In genomic region chr11:117826164-117826563, GRCm38 (mm10) we compare ENCODE assay signal across 8 mouse cellular contexts. TPM values are rescaled to one million over a fixed set of nuclear protein-coding genes. Genes with fewer than 3 reads are reported as not detected.
A peak's percentile ranks its signal among the peaks of the same experiment; 100 is the strongest.
DNase-seq lines count a peak whose midpoint lies in the region; ATAC-seq and TF ChIP-seq lines count a peak whose summit lies in the region.

No protein-coding gene starts in this region.

- no peak overlapping the region for H3K27ac ChIP-seq in layer of hippocampus, adult 2 months
- no peak overlapping the region for H3K27ac ChIP-seq in intestine, postnatal 0 days (ENCODE audit: low read depth, low read length)
- no peak overlapping the region for H3K27ac ChIP-seq in neural tube, embryonic 13.5 days (replicated peaks)

- ATAC-seq in intestine, postnatal 0 days: no peak
- ATAC-seq in neural tube, embryonic 13.5 days (ENCODE audit: low read depth): no peak

- H3K4me1 ChIP-seq in intestine, postnatal 0 days (replicated peaks; ENCODE audit: control insufficient read depth, insufficient read depth, low read length): peaks cover 36% of the 10 kb centered on the region
- H3K4me1 ChIP-seq in neural tube, embryonic 13.5 days (replicated peaks): peaks cover 80% of the 10 kb centered on the region

- no peak for TF ChIP-seq CTCF in layer of hippocampus, adult 2 months (conservative IDR thresholded peaks at IDR 0.05)
- no peak for TF ChIP-seq CTCF in intestine, postnatal 0 days (IDR thresholded peaks at IDR 0.05; ENCODE audit: low read depth)

- 7% methylated on average over 5 of the region's 5 CpGs for WGBS in intestine, postnatal 0 days
- 16% methylated on average over 5 of the region's 5 CpGs for WGBS in neural tube, embryonic 13.5 days

- no peak for DNase-seq in layer of hippocampus, adult 2 months (ENCODE audit: low spot score in 2 of 2)
- no peak for DNase-seq in layer of hippocampus, adult 18-20 months (ENCODE audit: low spot score in 2 of 2)
- DNase-seq in embryo, embryonic 11 days: peak; percentile 58
- DNase-seq in thymus, postnatal 4 days: no peak
- no peak for DNase-seq in urinary bladder, postnatal 4 days (ENCODE audit: low spot score in 2 of 2)
- DNase-seq in frontal cortex, postnatal 10 days (ENCODE audit: low spot score in 2 of 2): no peak

- 0 out of 2 replicates have a peak overlapping the region, but pooled peaks have one; percentile 13 for H3K9ac ChIP-seq in intestine, postnatal 0 days (ENCODE audit: low read depth, low read length)
- peak overlapping the region; percentile 71 for H3K9ac ChIP-seq in neural tube, embryonic 13.5 days

- no peaks in the 10 kb centered on the region for H3K9me3 ChIP-seq in intestine, postnatal 0 days (ENCODE audit: control insufficient read depth)
- H3K9me3 ChIP-seq in neural tube, embryonic 13.5 days: no peaks in the 10 kb centered on the region

- H3K4me2 ChIP-seq in intestine, postnatal 0 days (replicated peaks; ENCODE audit: low read depth): peak overlapping the region; percentile 89
- H3K4me2 ChIP-seq in neural tube, embryonic 13.5 days: peak overlapping the region; percentile 75

- H3K36me3 ChIP-seq in intestine, postnatal 0 days (ENCODE audit: control insufficient read depth, insufficient read depth): peaks cover 15% of the 10 kb centered on the region; the same call in 1 of the 2 replicates
- H3K36me3 ChIP-seq in neural tube, embryonic 13.5 days: no peaks in the 10 kb centered on the region

- no peaks in the 10 kb centered on the region for H3K27me3 ChIP-seq in intestine, postnatal 0 days (replicated peaks; ENCODE audit: control insufficient read depth, insufficient read depth, low read length)
- H3K27me3 ChIP-seq in neural tube, embryonic 13.5 days: no peaks in the 10 kb centered on the region

- H3K4me3 ChIP-seq in layer of hippocampus, adult 2 months: peak overlapping the region; percentile 28; the same call in 1 of the 2 replicates
- H3K4me3 ChIP-seq in intestine, postnatal 0 days (ENCODE audit: low read depth, low read length): peak overlapping the region; percentile 50
- peak overlapping the region; percentile 42 for H3K4me3 ChIP-seq in neural tube, embryonic 13.5 days

RNA-seq across cellular contexts. Expression of gene Tk1, which starts 0.3 kb away (rescaled TPM):
- 1 to 10 TPM; 1.0 to 1.9 TPM for total RNA-seq in layer of hippocampus, adult 2 months (2021)
- under 1 TPM; 0.43 to 0.50 TPM for total RNA-seq in layer of hippocampus, adult 18-20 months (2021)
- polyA plus RNA-seq in intestine, postnatal 0 days (2015; fragmentation: Nextera tagmentation; extraction: Ambion mirVana): 36.3 and 44.8 TPM in 2 replicates
- polyA plus RNA-seq in neural tube, embryonic 13.5 days (2015; fragmentation: Nextera tagmentation; extraction: Ambion mirVana): 15.8 and 24.0 TPM in 2 replicates

RNA-seq across cellular contexts. Expression of gene Afmid, which starts 0.4 kb away (rescaled TPM):
- 1 to 10 TPM; 4.8 to 7.2 TPM for total RNA-seq in layer of hippocampus, adult 2 months (2021)
- total RNA-seq in layer of hippocampus, adult 18-20 months (2021): 1 to 10 TPM; 3.3 to 7.3 TPM
- polyA plus RNA-seq in intestine, postnatal 0 days (2015; fragmentation: Nextera tagmentation; extraction: Ambion mirVana): 7.0 and 9.2 TPM in 2 replicates
- polyA plus RNA-seq in neural tube, embryonic 13.5 days (2015; fragmentation: Nextera tagmentation; extraction: Ambion mirVana): 2.7 and 3.3 TPM in 2 replicates

RNA-seq across cellular contexts. Expression of gene Gm20708, which starts 16.7 kb away (rescaled TPM):
- 1 to 10 TPM; 1.6 to 1.7 TPM for total RNA-seq in layer of hippocampus, adult 2 months (2021)
- 1 to 10 TPM; 1.5 to 2.2 TPM for total RNA-seq in layer of hippocampus, adult 18-20 months (2021)
- polyA plus RNA-seq in intestine, postnatal 0 days (2015; fragmentation: Nextera tagmentation; extraction: Ambion mirVana): 0.29 and 0.37 TPM in 2 replicates
- 0.56 and 1.6 TPM in 2 replicates for polyA plus RNA-seq in neural tube, embryonic 13.5 days (2015; fragmentation: Nextera tagmentation; extraction: Ambion mirVana)

RNA-seq across cellular contexts. Expression of gene Syngr2, which starts 16.7 kb away (rescaled TPM):
- total RNA-seq in layer of hippocampus, adult 2 months (2021): 10 to 100 TPM; 10.2 to 13.4 TPM
- 10 to 100 TPM; 12.3 to 12.4 TPM for total RNA-seq in layer of hippocampus, adult 18-20 months (2021)
- 116 and 129 TPM in 2 replicates for polyA plus RNA-seq in intestine, postnatal 0 days (2015; fragmentation: Nextera tagmentation; extraction: Ambion mirVana)
- 15.3 and 17.5 TPM in 2 replicates for polyA plus RNA-seq in neural tube, embryonic 13.5 days (2015; fragmentation: Nextera tagmentation; extraction: Ambion mirVana)

RNA-seq across cellular contexts. Expression of gene Birc5, which starts 22.9 kb away (rescaled TPM):
- 1 to 10 TPM in 1 of 2 experiments, under 1 TPM in 1; 0.86 to 1.5 TPM for total RNA-seq in layer of hippocampus, adult 2 months (2021)
- total RNA-seq in layer of hippocampus, adult 18-20 months (2021): 1 to 10 TPM in 1 of 2 experiments, under 1 TPM in 1; 0.82 to 1.1 TPM
- 84.0 and 86.0 TPM in 2 replicates for polyA plus RNA-seq in intestine, postnatal 0 days (2015; fragmentation: Nextera tagmentation; extraction: Ambion mirVana)
- 50.1 and 68.8 TPM in 2 replicates for polyA plus RNA-seq in neural tube, embryonic 13.5 days (2015; fragmentation: Nextera tagmentation; extraction: Ambion mirVana)
